Mouse (Mus musculus) testis, adult 2 months (tissue): Measurements from ENCODE around the gene Pax7. TPM values are rescaled to one million over a fixed set of nuclear protein-coding genes. Genes with fewer than 3 reads are reported as not detected.

Source experiments
- H3K27ac ChIP-seq: fragments of 200-500 bp; 2 replicates; pipeline ENCODE4 v1.5.1; 2012; ENCODE audit warnings: low read depth, low read length; ENCODE audit not compliant: control insufficient read depth, insufficient read depth
- H3K27me3 ChIP-seq: fragments of 200-500 bp; 2 replicates; pipeline ENCODE4 v1.6.1; 2012; ENCODE audit warnings: mild to moderate bottlenecking, low read length, moderate library complexity; ENCODE audit not compliant: control insufficient read depth, insufficient read depth
- H3K36me3 ChIP-seq: fragments of 200-500 bp; 2 replicates; pipeline ENCODE4 v1.6.1; 2012; ENCODE audit warnings: mild to moderate bottlenecking, low read length; ENCODE audit not compliant: control insufficient read depth, insufficient read depth
- H3K4me1 ChIP-seq: fragments of 200-500 bp; 2 replicates; pipeline ENCODE4 v1.6.1; 2012; ENCODE audit warnings: low read length; ENCODE audit not compliant: control insufficient read depth, insufficient read depth
- H3K4me3 ChIP-seq: fragments of 200-500 bp; 2 replicates; pipeline ENCODE4 v1.5.1; 2012; ENCODE audit warnings: low read depth, mild to moderate bottlenecking, low read length, moderate library complexity, mixed read lengths; ENCODE audit not compliant: control insufficient read depth
- CTCF ChIP-seq: fragments of 200-500 bp; IDR thresholded peaks from 2 replicates; pipeline ENCODE4 v1.5.1; 2012; ENCODE audit warnings: low read depth, mild to moderate bottlenecking, inconsistent platforms, low read length, moderate library complexity; ENCODE audit not compliant: control insufficient read depth, insufficient read depth, insufficient replicate concordance
- POLR2A ChIP-seq: fragments of 200-500 bp; IDR thresholded peaks from 2 replicates; pipeline ENCODE4 v1.6.1; 2012; ENCODE audit warnings: low read depth, mild to moderate bottlenecking, inconsistent platforms, low read length, moderate library complexity; ENCODE audit not compliant: control insufficient read depth
- polyA plus RNA-seq: library from polyadenylated mRNA; depleted of rRNA; stranded (reverse); fragments of >200 nt; gene quantifications from 2 replicates; pipeline ENCODE4 v1.2.3, GENCODE M21; 2012

Pax7 gene
- polyA plus RNA-seq, 1 experiment, result 0.02 TPM

DNA sequence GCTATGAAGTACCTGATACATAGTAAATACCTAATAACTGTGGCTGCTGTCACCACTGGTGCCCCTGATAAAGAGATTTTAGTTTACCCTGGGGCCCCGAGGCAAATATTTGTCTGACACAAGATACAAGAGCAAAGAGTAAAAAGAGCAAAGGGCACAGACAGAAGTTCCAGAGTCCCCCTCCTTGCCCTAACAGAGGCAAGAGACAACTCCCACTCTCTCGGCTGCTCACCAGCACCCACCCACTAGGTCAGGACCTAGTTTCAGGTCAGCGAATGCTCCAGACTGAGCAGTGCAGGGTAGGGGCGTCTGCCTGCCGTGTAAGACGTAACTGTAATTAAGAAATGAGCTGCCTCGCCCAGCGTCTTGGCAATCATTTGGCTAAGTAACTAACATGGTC lies 42.2 kb downstream of the Pax7 start:
- H3K4me3 ChIP-seq, result no peak overlapping the region
- no peaks in the 10 kb centered on the region for H3K4me1 ChIP-seq
- no peaks in the 10 kb centered on the region for H3K27me3 ChIP-seq
- no peaks in the 10 kb centered on the region for H3K36me3 ChIP-seq
- TF ChIP-seq POLR2A (no peak), CTCF (no peak)
- no peak overlapping the region for H3K27ac ChIP-seq

DNA sequence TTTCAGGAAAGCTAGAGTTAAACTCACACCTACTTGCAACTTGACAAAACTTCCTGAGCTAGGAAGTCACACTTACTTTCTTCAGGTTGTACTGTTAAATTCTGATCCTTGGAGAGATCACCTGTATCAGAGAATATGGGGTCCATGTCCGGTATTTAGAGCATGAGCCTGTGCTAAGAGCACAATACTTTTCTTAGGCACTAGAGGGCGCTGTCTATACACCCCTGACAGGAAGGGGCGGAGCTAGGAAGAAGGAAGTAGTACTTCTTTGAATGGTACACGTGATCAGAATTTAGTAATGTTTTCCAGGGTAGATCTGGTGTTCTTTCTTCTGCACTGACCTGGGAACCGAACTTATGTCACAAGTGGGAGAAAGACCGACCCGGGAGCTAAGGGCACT lies 43.6 kb downstream of the Pax7 start:
- Histone ChIP-seq H3K36me3 (no peaks in the 10 kb centered on the region), H3K4me3 (no peak overlapping the region), H3K27me3 (no peaks in the 10 kb centered on the region), H3K4me1 (no peaks in the 10 kb centered on the region), H3K27ac (no peak overlapping the region)
- TF ChIP-seq CTCF, result no peak

- Histone ChIP-seq H3K27me3 (no peaks in the 10 kb centered on the region), H3K4me1 (no peaks in the 10 kb centered on the region), H3K4me3 (no peak overlapping the region), H3K36me3 (no peaks in the 10 kb centered on the region), H3K27ac (no peak overlapping the region)
- TF ChIP-seq CTCF, result no peak
- no peak for TF ChIP-seq POLR2A
These were observed 50.3 kb downstream of the Pax7 start for GRCm38 (mm10) chr4:139782926-139783467.

GRCm38 (mm10) chr4:139771125-139771631 lies 62.1 kb downstream of the Pax7 start:
- Histone ChIP-seq H3K4me1 (no peaks in the 10 kb centered on the region), H3K4me3 (no peak overlapping the region), H3K27me3 (no peaks in the 10 kb centered on the region), H3K36me3 (no peaks in the 10 kb centered on the region), H3K27ac (no peak overlapping the region)
- TF ChIP-seq CTCF (no peak), POLR2A (no peak)

DNA sequence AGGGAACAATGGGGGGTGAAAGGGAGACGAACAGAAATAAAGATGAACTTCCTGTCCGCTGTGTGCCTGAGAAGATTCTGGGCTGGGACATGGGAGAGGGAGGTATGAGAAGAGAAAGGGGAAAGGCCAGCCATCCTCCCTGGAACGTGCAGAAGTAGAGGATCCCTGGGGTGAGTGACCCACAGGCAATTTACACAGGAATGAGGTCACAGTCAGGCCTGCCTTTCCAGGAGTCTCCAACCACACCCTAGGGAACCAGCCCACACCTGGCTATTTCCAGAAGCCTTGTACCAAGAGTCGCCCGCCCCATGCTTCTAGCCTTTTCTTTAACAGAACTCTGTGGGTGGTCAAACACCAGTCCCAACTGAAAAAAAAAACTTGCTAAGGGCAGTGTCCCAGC lies 65.5 kb downstream of the Pax7 start:
- TF ChIP-seq CTCF (no peak), POLR2A (no peak)
- Histone ChIP-seq H3K36me3 (no peaks in the 10 kb centered on the region), H3K27me3 (no peaks in the 10 kb centered on the region), H3K4me3 (no peak overlapping the region), H3K4me1 (no peaks in the 10 kb centered on the region), H3K27ac (no peak overlapping the region)

DNA sequence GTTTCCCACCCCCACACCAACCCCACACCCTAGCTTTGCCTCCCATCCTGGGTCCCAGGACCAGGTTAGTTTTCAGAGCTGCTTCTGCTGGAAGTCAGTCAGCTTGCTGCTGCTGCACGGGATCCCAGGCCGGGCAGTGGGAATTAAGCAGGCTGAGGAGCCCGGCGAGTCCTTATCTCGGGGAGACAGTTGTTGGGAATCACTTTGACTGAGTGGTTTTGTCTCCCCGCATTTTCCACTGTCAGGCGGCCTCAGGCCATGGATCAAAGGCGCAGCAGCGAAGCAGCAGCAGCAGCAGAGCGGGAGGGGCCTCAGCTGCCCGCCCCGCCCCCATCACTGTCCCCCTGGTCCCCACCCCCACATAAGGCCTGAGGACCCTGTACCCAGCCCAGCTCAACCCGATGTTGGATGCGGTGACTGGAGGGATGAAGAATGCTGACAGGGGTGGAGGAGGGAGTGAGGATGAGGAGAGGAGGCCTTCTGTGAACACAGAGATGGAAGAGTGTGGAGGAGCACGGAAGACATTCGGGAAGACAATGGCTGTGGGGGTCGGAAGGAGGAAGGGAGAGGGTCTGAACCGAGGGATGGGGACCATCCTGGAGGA lies 66.1 kb downstream of the Pax7 start:
- no peak overlapping the region for H3K4me3 ChIP-seq
- no peak for TF ChIP-seq POLR2A
- TF ChIP-seq CTCF, result no peak
- no peaks in the 10 kb centered on the region for H3K4me1 ChIP-seq
- H3K27ac ChIP-seq, result no peak overlapping the region
- H3K36me3 ChIP-seq, result no peaks in the 10 kb centered on the region
- H3K27me3 ChIP-seq, result no peaks in the 10 kb centered on the region

- no peak overlapping the region for H3K27ac ChIP-seq
- TF ChIP-seq POLR2A (no peak), CTCF (no peak)
- no peaks in the 10 kb centered on the region; the same call in 1 of the 2 replicates for H3K4me1 ChIP-seq
- no peak overlapping the region for H3K4me3 ChIP-seq
- H3K36me3 ChIP-seq, result no peaks in the 10 kb centered on the region
- no peaks in the 10 kb centered on the region for H3K27me3 ChIP-seq
These were observed 71.4 kb downstream of the Pax7 start for GRCm38 (mm10) chr4:139761911-139762310.

DNA sequence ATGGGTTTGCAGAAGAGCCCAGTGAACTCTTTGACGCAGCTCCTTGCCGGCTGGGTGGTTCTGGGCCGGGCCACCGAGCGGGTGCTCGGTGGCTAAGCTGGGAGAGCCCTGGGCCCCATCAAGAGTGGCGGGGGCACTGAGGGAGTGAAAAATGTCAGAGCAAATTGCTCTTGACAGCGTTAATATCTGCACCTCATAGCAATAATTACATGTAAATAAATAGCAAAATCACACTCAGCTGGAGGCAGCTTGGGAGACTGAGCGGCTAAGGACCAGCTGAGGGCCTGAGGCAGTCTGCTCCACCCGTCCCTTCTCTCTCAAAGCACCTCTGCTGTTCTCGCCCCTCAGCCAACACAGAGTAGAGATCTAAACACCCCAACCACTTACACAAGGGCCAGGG lies 72.6 kb downstream of the Pax7 start:
- Histone ChIP-seq H3K27ac (no peak overlapping the region), H3K4me1 (no peaks in the 10 kb centered on the region; the same call in 1 of the 2 replicates), H3K4me3 (no peak overlapping the region), H3K27me3 (no peaks in the 10 kb centered on the region), H3K36me3 (no peaks in the 10 kb centered on the region)
- TF ChIP-seq POLR2A (no peak), CTCF (no peak)
